Mouse (Mus musculus) thymus, adult 2 months (tissue): ENCODE results near the gene Xpr1.

ENCODE experiments used
- CTCF ChIP-seq: fragments of 200-500 bp; IDR thresholded peaks from 2 replicates; pipeline ENCODE4 v1.5.1; 2012; ENCODE audit warnings: mild to moderate bottlenecking, control low read depth, low read length, moderate library complexity, borderline replicate concordance; ENCODE audit not compliant: control insufficient read depth, poor library complexity, insufficient read depth; ENCODE audit errors: extremely low read depth
- POLR2A ChIP-seq: fragments of 200-500 bp; IDR thresholded peaks from 2 replicates; pipeline ENCODE4 v1.6.1; 2012; ENCODE audit warnings: mild to moderate bottlenecking, low read length, control low read depth, moderate library complexity; ENCODE audit not compliant: control insufficient read depth, poor library complexity, insufficient read depth; ENCODE audit errors: extremely low read depth

DNA sequence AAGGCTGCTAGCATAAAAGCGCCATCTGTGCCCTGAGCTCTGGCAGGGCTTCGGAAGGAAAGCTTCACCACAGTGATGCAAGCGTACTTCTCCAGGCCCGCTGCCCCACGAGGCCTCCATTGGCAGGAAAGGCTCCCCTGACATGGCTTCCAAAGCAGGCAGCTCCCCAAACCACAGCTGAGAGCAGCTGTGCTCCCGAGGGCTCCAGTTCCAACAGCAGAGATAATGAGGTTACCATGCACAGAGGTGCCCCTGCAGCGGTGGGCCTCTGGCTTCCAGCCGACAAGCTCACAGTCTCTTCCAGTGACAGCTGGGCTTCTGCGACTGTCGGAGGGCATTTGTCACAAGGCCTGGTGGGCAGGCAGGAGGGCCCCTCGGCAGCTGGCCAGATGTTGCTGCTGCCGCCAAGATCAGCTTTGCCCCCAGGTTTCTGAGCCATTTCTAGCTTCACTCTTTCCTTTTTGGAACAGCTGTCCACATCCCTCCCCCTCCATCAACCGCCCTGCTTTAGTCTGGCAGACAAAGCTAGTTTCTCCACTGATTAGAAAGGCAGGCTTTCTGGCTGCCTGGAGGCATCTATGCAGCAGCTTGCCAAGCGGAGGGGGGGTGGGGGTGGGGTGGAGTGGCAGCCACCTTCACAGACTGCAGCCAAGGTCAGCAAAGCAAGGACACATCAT lies 183.1 kb downstream of the Xpr1 start:
- no peak for TF ChIP-seq CTCF
- TF ChIP-seq POLR2A, result no peak
